Mouse (Mus musculus) limb, embryonic 13.5 days (tissue): Measurements from ENCODE around the gene Trip11. TPM values are rescaled to one million over a fixed set of nuclear protein-coding genes. Genes with fewer than 3 reads are reported as not detected.

Experiments
- ATAC-seq: fragments of 200-750 bp; cut with Nextera tagmentation; 2 replicates; pipeline ENCODE4 v1.8.0; 2017; ENCODE audit warnings: low read depth, moderate number of reproducible peaks, moderate TSS enrichment; ENCODE audit not compliant: low FRiP score
- H3K27ac ChIP-seq: fragments of 300-500 bp; sonication (generic); 2 replicates; pipeline ENCODE4 v1.5.1; 2015; ENCODE audit warnings: inconsistent platforms, mild to moderate bottlenecking, moderate library complexity
- H3K27me3 ChIP-seq: fragments of 300-500 bp; sonication (generic); 2 replicates; pipeline ENCODE4 v1.6.1; 2015; ENCODE audit warnings: mild to moderate bottlenecking, inconsistent platforms
- H3K36me3 ChIP-seq: fragments of 300-500 bp; sonication (generic); 2 replicates; pipeline ENCODE4 v1.6.1; 2015; ENCODE audit warnings: inconsistent platforms, mild to moderate bottlenecking, moderate library complexity
- H3K4me1 ChIP-seq: fragments of 300-500 bp; sonication (generic); 2 replicates; pipeline ENCODE4 v1.6.1; 2015; ENCODE audit warnings: inconsistent platforms
- H3K4me2 ChIP-seq: fragments of 300-500 bp; sonication (generic); replicated peaks from 2 replicates; pipeline ENCODE4 v1.6.1; 2015; ENCODE audit warnings: inconsistent platforms, mild to moderate bottlenecking, moderate library complexity
- H3K4me3 ChIP-seq: fragments of 300-500 bp; sonication (generic); 2 replicates; pipeline ENCODE4 v1.5.1; 2015; ENCODE audit warnings: moderate library complexity, mild to moderate bottlenecking, inconsistent platforms
- H3K9ac ChIP-seq: fragments of 300-500 bp; sonication (generic); 2 replicates; pipeline ENCODE4 v1.6.1; 2015; ENCODE audit warnings: mild to moderate bottlenecking, inconsistent platforms
- H3K9me3 ChIP-seq: fragments of 300-500 bp; sonication (generic); 2 replicates; pipeline ENCODE4 v1.6.1; 2016; ENCODE audit warnings: inconsistent platforms
- WGBS: fragments of 180-500 bp; shearing (Covaris S2); methylation state at CpG from one replicate; pipeline ENCODE4 v1.1.7; 2015; 5-methylcytosine and 5-hydroxymethylcytosine counted together
- polyA plus RNA-seq: library from polyadenylated mRNA; unstranded; fragments of >200 nt; fragmentation: Nextera tagmentation; extraction: Ambion mirVana; gene quantifications from 2 replicates; pipeline ENCODE4 v1.2.1, GENCODE M21; 2015

Gene Trip11
- polyA plus RNA-seq, 1 experiment from 2014 or later: 29.7 TPM

- no peaks in the 10 kb centered on the region for H3K27me3 ChIP-seq
- peaks cover 43% of the 10 kb centered on the region for H3K36me3 ChIP-seq
- ATAC-seq: no peak
- H3K4me2 ChIP-seq: no peak overlapping the region
- no peak overlapping the region for H3K4me3 ChIP-seq
- no peaks in the 10 kb centered on the region for H3K9me3 ChIP-seq
- H3K9ac ChIP-seq: no peak overlapping the region
- H3K4me1 ChIP-seq: no peaks in the 10 kb centered on the region
- no peak overlapping the region for H3K27ac ChIP-seq
- 75% methylated on average over 6 of the region's 6 CpGs for WGBS
Measured at GRCm38 (mm10) chr12:101922313-101922712, 9.2 kb upstream of the Trip11 start.

- H3K9me3 ChIP-seq: no peaks in the 10 kb centered on the region
- no peak overlapping the region for H3K4me3 ChIP-seq
- H3K36me3 ChIP-seq: peaks cover 22% of the 10 kb centered on the region
- no peaks in the 10 kb centered on the region for H3K4me1 ChIP-seq
- no peaks in the 10 kb centered on the region for H3K27me3 ChIP-seq
- ATAC-seq: no peak
- no peak overlapping the region for H3K9ac ChIP-seq
- no peak overlapping the region for H3K4me2 ChIP-seq
- H3K27ac ChIP-seq: no peak overlapping the region
- WGBS: 79% methylated on average over 3 of the region's 3 CpGs
Measured at GRCm38 (mm10) chr12:101919847-101920246, 6.8 kb upstream of the Trip11 start.

- no peak for ATAC-seq
- Histone ChIP-seq H3K4me3 (no peak overlapping the region), H3K9me3 (no peaks in the 10 kb centered on the region), H3K27me3 (no peaks in the 10 kb centered on the region), H3K4me1 (peaks cover 4% of the 10 kb centered on the region; the same call in 1 of the 2 replicates), H3K4me2 (no peak overlapping the region), H3K9ac (no peak overlapping the region), H3K27ac (no peak overlapping the region), H3K36me3 (peaks cover under 1% of the 10 kb centered on the region; the same call in 1 of the 2 replicates)
Measured at GRCm38 (mm10) chr12:101917165-101917564, 4.1 kb upstream of the Trip11 start.

GRCm38 (mm10) chr12:101911346-101911745, 1.7 kb downstream of the Trip11 start:
- H3K36me3 ChIP-seq: peaks cover 23% of the 10 kb centered on the region
- H3K27ac ChIP-seq: no peak overlapping the region
- no peaks in the 10 kb centered on the region for H3K27me3 ChIP-seq
- peak overlapping the region; percentile 94; the same call in 1 of the 2 replicates for H3K9ac ChIP-seq
- H3K9me3 ChIP-seq: no peaks in the 10 kb centered on the region
- no peak for ATAC-seq
- peak overlapping the region; percentile 89 for H3K4me3 ChIP-seq
- peaks cover 18% of the 10 kb centered on the region for H3K4me1 ChIP-seq
- WGBS: 87% methylated on average over 3 of the region's 3 CpGs
- peak overlapping the region; percentile 79 for H3K4me2 ChIP-seq

GRCm38 (mm10) chr12:101910360-101910759, 2.7 kb downstream of the Trip11 start:
- WGBS: 92% methylated on average over 6 of the region's 6 CpGs
- H3K4me3 ChIP-seq: no peak overlapping the region
- no peaks in the 10 kb centered on the region for H3K9me3 ChIP-seq
- H3K4me2 ChIP-seq: no peak overlapping the region
- no peak overlapping the region for H3K27ac ChIP-seq
- H3K4me1 ChIP-seq: peaks cover 18% of the 10 kb centered on the region
- H3K27me3 ChIP-seq: no peaks in the 10 kb centered on the region
- H3K9ac ChIP-seq: no peak overlapping the region
- peaks cover 29% of the 10 kb centered on the region for H3K36me3 ChIP-seq
- no peak for ATAC-seq

GRCm38 (mm10) chr12:101905817-101906216, 7.2 kb downstream of the Trip11 start:
- Histone ChIP-seq H3K4me3 (no peak overlapping the region), H3K9ac (no peak overlapping the region), H3K27me3 (no peaks in the 10 kb centered on the region), H3K36me3 (peaks cover 45% of the 10 kb centered on the region), H3K4me2 (no peak overlapping the region), H3K27ac (no peak overlapping the region), H3K4me1 (no peaks in the 10 kb centered on the region), H3K9me3 (no peaks in the 10 kb centered on the region)
- no peak for ATAC-seq
- WGBS: 90% methylated on average over 12 of the region's 12 CpGs

GRCm38 (mm10) chr12:101904906-101905305, 8.2 kb downstream of the Trip11 start:
- Histone ChIP-seq H3K4me1 (no peaks in the 10 kb centered on the region), H3K36me3 (peaks cover 51% of the 10 kb centered on the region), H3K27ac (no peak overlapping the region), H3K4me2 (no peak overlapping the region), H3K9me3 (no peaks in the 10 kb centered on the region), H3K9ac (no peak overlapping the region), H3K27me3 (no peaks in the 10 kb centered on the region), H3K4me3 (no peak overlapping the region)
- WGBS: 84% methylated on average over 4 of the region's 4 CpGs
- no peak for ATAC-seq

- no peak for ATAC-seq
- no peak overlapping the region for H3K4me2 ChIP-seq
- no peaks in the 10 kb centered on the region for H3K27me3 ChIP-seq
- WGBS: 88% methylated on average over 3 of the region's 3 CpGs
- H3K9ac ChIP-seq: no peak overlapping the region
- H3K27ac ChIP-seq: no peak overlapping the region
- H3K4me1 ChIP-seq: no peaks in the 10 kb centered on the region
- no peaks in the 10 kb centered on the region for H3K9me3 ChIP-seq
- no peak overlapping the region for H3K4me3 ChIP-seq
- H3K36me3 ChIP-seq: peaks cover 49% of the 10 kb centered on the region
Measured at GRCm38 (mm10) chr12:101904170-101904569, 8.9 kb downstream of the Trip11 start.

- ATAC-seq: no peak
- no peak overlapping the region for H3K27ac ChIP-seq
- WGBS: 93% methylated on average over 2 of the region's 2 CpGs
Measured at GRCm38 (mm10) chr12:101899671-101900245, 13.3 kb downstream of the Trip11 start.

GRCm38 (mm10) chr12:101898966-101899365, 14.1 kb downstream of the Trip11 start:
- no peak overlapping the region for H3K4me2 ChIP-seq
- WGBS: 97% methylated on average over 8 of the region's 8 CpGs
- H3K36me3 ChIP-seq: peaks cover 40% of the 10 kb centered on the region
- no peak overlapping the region for H3K27ac ChIP-seq
- H3K9ac ChIP-seq: no peak overlapping the region
- H3K4me3 ChIP-seq: no peak overlapping the region
- no peaks in the 10 kb centered on the region for H3K27me3 ChIP-seq
- H3K4me1 ChIP-seq: no peaks in the 10 kb centered on the region
- ATAC-seq: no peak
- H3K9me3 ChIP-seq: no peaks in the 10 kb centered on the region

More at GRCm38 (mm10) chr12:101899671-101900245, 13.3 kb downstream of the Trip11 start:
- no peaks in the 10 kb centered on the region for H3K4me1 ChIP-seq
- H3K27me3 ChIP-seq: no peaks in the 10 kb centered on the region
- H3K9ac ChIP-seq: no peak overlapping the region
- H3K9me3 ChIP-seq: no peaks in the 10 kb centered on the region
- H3K36me3 ChIP-seq: peaks cover 36% of the 10 kb centered on the region
- no peak overlapping the region for H3K4me3 ChIP-seq
- H3K4me2 ChIP-seq: no peak overlapping the region

- WGBS: 88% methylated on average over 7 of the region's 7 CpGs
- Histone ChIP-seq H3K4me1 (no peaks in the 10 kb centered on the region), H3K4me2 (no peak overlapping the region), H3K9ac (no peak overlapping the region), H3K36me3 (peaks cover 46% of the 10 kb centered on the region), H3K27me3 (no peaks in the 10 kb centered on the region), H3K9me3 (no peaks in the 10 kb centered on the region), H3K27ac (no peak overlapping the region), H3K4me3 (no peak overlapping the region)
- no peak for ATAC-seq
Measured at GRCm38 (mm10) chr12:101897113-101897512, 16.0 kb downstream of the Trip11 start.

- no peak for ATAC-seq
- WGBS: 90% methylated on average over 8 of the region's 8 CpGs
Measured at GRCm38 (mm10) chr12:101893296-101893695, 19.8 kb downstream of the Trip11 start.

GRCm38 (mm10) chr12:101892832-101893231, 20.2 kb downstream of the Trip11 start:
- Histone ChIP-seq H3K27me3 (no peaks in the 10 kb centered on the region), H3K9me3 (no peaks in the 10 kb centered on the region), H3K9ac (no peak overlapping the region), H3K4me2 (no peak overlapping the region), H3K36me3 (peaks cover 61% of the 10 kb centered on the region), H3K4me1 (no peaks in the 10 kb centered on the region), H3K4me3 (no peak overlapping the region), H3K27ac (no peak overlapping the region)
- 96% methylated on average over 2 of the region's 2 CpGs for WGBS
- ATAC-seq: no peak

More at GRCm38 (mm10) chr12:101893296-101893695, 19.8 kb downstream of the Trip11 start:
- H3K4me2 ChIP-seq: no peak overlapping the region
- H3K4me3 ChIP-seq: no peak overlapping the region
- H3K27me3 ChIP-seq: no peaks in the 10 kb centered on the region
- no peak overlapping the region for H3K9ac ChIP-seq
- H3K27ac ChIP-seq: no peak overlapping the region
- peaks cover 59% of the 10 kb centered on the region for H3K36me3 ChIP-seq
- H3K9me3 ChIP-seq: no peaks in the 10 kb centered on the region
- H3K4me1 ChIP-seq: no peaks in the 10 kb centered on the region
